Comparison of ENCODE assay signal across 16 mouse cellular contexts in genomic region chr3:63398171-63398570, GRCm38 (mm10).
"Had no signal": no experiment of that assay in that cellular context is flagged by ENCODE, and none has a peak within 500 bp of the region (broad histone marks: within the 10 kb centered on the region; RNA-seq: fewer than 3 reads in every experiment).

No protein-coding gene starts in this region.

- H3K4me2 ChIP-seq: neural tube, embryonic 13.5 days; neural tube, embryonic 15.5 days; stomach, embryonic 15.5 days had no signal

- H3K27ac ChIP-seq: neural tube, embryonic 13.5 days; neural tube, embryonic 15.5 days; stomach, embryonic 15.5 days; stomach, postnatal 0 days had no signal

- H3K9ac ChIP-seq: neural tube, embryonic 13.5 days; neural tube, embryonic 15.5 days; stomach, embryonic 15.5 days had no signal

- H3K4me3 ChIP-seq: neural tube, embryonic 13.5 days; neural tube, embryonic 15.5 days; stomach, embryonic 15.5 days had no signal

- H3K9me3 ChIP-seq: neural tube, embryonic 13.5 days; neural tube, embryonic 15.5 days; stomach, embryonic 15.5 days had no signal

- DNase-seq: retina, postnatal 1 day; right cerebral cortex, adult 18-20 months; right cerebral cortex, postnatal 14 days; right cerebral cortex, postnatal 25 days; right cerebral cortex, postnatal 4 days; spleen, adult 18-20 months; thymus, adult 18-20 months; thymus, adult 2 months; thymus, postnatal 14 days; thymus, postnatal 25 days; thymus, postnatal 36 days; thymus, postnatal 4 days had no signal

- H3K27me3 ChIP-seq: neural tube, embryonic 13.5 days; neural tube, embryonic 15.5 days; stomach, embryonic 15.5 days had no signal

- H3K36me3 ChIP-seq: neural tube, embryonic 13.5 days; neural tube, embryonic 15.5 days; stomach, embryonic 15.5 days had no signal

- H3K4me1 ChIP-seq: neural tube, embryonic 13.5 days; neural tube, embryonic 15.5 days; stomach, embryonic 15.5 days had no signal
